Mouse (Mus musculus): ENCODE data around the gene Rpl35. TPM values are rescaled to one million over a fixed set of nuclear protein-coding genes. Genes with fewer than 3 reads are reported as not detected.

Rpl35 gene
- polyA plus RNA-seq, 2 experiments from 2014 or later = 1,861 to 2,080 TPM

DNA sequence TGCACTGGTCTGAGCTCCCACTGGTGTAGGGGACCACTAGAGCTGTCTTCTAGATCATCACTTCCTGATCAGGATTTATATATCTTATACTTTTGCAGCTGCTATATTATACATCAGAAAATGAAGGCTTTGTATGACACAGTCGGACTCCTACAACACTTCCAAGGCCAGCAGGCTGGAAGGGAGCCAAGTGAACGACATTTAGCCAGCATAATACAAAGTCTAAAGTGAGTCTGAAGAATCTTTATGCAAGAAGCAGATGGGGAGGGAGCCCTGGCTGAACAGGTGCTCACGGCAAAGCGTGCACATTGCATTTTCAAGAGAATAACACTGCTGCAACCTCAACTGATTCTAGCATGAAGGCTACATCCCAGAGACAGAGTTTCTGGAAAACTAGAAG is 13.0 kb downstream of the Rpl35 start:
- no peak for ATAC-seq

DNA sequence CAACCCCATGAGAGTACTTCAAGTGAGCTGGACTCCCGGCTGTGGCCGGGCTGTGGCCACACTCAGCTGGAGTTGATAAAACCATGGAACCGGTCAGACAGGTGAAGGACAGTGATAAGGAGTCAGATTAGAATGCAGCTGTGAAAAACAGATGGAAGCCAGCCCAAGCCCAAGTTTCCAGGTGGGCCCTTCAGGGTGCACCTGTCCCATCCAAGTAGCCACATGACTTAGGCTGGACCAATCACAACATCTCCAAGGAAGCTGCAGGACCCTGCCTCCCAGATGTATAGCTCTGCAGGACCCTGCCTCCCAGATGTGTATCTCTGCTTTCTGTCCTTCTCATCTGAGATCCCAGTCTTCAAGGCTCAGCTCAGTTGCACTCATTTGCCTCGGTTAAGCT is 13.4 kb downstream of the Rpl35 start:
- no peak for ATAC-seq

DNA sequence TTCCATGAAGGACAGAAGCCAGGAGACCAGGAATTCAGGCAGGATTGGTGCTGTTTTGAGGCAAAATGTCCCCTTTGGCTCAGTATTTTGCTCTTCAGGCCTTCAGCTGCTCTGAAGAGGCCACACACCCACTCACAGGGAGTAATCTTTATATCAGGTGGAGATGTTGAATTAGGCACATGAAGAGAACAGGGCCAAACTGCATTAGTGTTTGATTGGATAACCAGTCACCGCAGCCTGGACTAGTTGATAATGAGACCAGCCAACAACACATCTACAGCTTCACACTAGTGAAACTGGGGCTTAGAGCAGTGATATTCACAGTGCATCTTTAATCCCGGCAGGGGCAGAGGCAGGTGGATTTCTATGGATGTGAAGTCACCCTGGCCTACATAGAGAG is 16.5 kb downstream of the Rpl35 start:
- no peak for ATAC-seq

DNA sequence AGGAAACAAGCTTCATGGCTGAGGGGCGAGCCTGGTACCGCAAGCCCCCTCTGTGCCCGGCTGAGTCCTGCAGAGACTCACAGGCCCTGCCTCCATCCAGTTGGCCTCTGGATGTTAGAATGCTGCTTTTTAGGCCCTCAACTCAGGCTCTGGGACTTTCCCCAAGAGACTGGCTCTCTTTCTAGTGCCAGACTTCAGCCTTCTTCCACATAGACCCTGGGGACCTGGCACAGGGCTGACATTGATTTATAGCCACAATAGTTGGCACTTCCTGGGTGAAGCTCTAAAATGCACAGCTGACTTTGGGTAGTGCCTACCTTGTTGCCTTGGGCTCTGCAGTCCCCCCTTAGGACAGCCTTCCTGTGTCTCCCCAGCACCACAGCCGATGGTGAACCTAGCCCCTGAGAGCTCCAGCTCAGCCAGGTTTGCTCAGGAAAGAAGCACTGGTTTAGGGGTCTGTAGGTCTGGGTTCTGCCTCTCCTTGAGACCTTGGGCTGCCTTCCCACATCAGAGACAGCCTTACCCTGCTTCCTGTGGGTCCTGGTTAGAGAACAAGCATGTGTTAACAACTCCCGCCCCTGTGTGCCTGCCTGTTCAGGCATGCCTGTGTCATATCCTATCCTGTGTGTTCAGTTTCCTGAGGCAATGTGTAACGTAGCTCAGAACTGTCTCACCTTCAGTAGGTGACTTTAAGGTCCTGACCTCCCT is 17.5 kb downstream of the Rpl35 start:
- ATAC-seq = no peak

DNA sequence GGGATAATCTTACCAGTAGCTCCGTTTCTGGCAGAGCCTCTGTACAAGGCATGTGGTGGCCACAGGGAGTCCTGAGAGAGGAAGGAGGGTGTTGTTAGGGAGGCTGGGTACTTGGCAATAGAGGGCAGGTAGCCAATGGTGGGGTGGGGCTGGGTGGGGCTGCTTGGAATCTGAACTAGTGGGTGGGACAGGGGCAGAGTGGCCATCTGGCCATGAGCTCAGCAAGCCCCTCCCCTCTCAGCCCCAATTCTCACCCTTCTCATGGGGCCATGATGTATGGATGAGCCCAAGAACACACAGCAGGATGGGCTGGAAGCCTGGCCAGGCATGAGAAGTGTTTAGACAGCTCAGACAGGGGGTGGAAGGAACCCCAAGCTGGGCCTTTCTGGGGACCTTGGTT is 18.1 kb downstream of the Rpl35 start:
- ATAC-seq = no peak

DNA sequence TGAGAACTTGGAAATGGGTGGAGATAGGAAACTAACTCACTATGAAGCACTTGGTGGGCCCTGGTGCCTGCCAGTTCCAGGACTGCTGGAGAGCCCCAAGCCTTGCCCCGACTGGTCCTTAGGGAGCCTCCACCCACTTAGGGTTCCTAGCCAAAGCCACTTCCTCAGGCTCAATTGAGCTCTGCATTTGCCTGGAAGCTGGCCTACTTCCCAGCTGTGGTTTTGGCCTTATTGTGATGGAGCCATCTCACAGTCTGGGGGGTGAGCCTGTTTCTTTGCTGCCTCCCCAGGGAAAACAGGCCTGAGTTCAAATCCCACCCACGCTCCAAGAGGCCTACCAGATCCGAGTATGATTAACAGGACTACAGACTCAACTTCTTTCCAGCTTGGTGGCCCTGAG is 18.8 kb downstream of the Rpl35 start:
- ATAC-seq = no peak

DNA sequence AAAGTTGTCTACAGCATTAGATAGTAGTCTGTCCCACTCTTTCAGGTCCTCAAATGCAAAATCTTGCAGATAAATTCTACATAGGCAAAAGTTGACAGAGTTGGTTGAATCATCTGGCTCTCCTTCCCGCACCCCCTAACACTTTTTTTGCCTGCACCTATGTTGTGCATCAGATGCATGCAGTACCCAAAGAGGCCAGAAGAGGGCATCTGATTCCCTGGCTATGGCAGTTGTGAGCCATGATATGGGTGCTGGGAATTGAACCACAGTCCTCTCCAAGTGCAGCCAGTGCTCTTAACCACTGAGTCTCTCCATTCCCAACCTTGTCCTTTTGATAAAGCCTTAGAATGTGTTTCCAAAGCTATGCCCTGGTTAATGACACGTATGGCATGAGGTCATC is 22.0 kb downstream of the Rpl35 start:
- ATAC-seq = no peak

DNA sequence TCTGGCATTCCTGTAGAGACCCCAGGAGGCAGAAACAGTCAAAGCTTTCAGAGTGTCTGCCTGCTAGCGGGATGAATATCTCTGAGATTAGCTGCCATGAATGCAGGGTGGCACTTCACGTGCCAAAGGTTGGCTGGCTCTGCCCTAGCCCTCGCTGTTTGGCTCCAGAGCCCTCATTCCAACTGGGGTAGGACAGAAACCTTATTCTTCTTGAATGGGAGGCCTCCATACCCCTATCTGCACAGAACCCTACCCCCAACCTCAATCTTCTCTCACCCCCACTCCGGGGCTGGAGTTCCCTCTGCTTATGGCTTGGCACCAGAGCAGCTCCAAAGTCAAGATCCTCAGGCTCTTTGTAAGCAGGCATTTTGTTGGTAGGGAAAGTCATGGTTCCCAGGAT is 27.6 kb downstream of the Rpl35 start:
- no peak for ATAC-seq

DNA sequence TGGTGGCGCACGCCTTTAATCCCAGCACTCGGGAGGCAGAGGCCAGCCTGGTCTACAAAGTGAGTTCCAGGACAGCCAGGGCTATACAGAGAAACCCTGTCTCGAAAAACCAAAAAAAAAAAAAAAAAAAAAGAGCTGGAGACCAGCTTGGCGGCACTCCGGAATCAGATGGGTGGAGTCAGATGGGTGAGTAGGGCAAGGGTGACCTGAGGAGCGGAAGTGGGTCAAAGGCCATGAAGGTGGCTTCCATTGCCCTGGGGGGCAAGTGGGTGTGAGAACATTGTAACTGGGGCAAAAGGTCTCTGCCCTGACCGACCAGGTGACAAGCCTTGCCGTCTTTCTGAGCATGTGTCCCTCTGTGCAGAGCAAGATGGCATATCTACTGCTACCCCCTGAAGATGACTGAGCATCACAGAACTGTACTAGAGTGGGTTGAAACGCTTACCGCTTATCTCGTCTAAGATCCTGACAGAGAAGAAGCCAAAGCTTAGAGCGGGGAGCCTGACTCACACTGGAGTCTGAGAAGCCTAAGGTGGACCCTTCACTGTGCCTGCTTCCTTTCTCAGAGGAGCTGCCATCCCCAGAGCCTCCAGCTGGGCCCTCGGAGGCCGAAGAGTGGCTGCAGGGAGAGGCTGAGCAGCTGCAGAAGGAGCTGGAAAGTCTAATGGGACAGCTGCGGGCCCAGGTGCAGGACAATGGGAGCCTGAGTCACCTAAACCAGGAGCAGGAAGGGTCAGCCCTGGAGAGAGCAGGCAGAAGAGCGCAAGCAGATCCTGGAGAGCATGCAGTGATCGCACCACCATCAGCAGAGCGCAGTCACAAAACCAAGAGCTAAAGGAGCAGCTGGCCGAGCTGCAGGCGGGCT is 29.3 kb downstream of the Rpl35 start:
- no peak for ATAC-seq

DNA sequence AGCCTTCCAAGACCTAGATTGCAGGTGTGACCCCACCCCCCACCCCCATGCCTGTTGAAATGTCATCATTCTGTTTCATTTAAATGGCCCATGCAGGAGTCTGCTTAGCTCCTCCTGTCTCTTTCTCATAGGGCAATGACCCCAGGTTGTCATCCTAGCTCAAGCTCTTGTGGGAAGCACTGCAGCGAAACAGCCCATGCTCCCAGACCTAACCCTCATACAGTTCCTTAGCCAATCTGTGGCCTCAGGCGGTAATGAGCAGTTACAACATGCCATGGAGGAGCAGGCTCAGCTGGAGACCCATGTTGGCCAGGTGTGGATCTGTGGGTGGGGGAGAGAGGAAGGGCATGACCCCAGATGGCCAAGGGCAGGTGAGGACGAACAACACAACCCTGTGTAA is 30.2 kb downstream of the Rpl35 start:
- no peak for ATAC-seq

DNA sequence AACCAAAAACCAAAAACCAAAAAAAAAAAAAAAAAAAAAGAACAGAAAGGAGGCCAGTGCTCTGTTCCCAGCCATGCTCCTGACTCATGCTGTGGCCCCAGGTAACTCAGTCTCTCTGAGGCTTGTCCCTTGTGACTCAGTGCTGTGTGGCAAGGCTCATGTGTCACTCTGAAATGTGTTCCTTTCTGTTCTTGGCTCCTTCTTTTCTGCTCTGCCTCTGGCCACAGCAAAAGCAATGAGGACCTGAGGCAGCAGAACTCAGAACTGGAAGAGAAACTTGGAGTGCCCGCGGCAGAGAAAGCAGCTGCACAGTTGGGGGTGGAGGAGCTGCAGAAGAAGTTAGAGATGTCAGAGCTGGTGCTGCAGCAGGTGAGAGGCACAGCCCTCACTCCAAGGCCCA is 31.3 kb downstream of the Rpl35 start:
- ATAC-seq = no peak

DNA sequence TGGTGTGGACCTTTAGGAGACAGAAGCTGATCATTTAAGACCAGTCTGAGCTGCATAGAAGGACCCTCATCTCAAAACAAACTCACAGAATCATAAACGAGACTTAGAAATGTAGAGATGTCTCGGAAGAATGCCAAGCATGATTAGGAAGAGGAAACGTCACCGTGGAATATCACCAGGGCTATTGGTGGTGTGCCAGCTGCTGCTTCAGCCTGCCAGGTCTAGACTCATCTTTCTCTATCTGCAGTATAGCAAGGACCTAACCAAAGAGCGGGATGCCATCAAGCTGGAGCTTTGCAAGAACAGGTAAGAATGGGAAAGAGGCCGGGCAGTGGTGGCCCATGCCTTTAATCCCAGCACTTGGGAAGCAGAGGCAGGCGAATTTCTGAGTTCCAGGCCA is 31.7 kb downstream of the Rpl35 start:
- no peak for ATAC-seq

DNA sequence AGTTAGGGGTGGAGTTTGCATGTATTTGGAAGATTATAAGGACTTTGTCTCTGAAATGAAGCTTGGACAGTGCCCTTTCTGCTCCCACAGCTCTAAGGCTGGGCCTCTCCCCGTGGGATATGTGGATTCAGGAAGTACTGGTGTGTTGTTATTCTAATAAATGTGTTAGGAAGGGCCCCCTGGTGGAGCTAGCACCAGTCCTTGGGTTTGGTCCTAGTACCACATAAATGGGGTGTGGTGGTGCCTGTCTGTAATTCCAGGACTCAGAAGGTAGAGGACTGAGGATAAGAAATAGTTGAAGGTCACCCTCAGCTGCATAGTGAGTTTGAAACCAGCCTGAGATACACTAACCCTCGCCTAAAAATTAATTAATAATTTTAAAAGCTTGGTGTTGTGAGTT is 32.2 kb downstream of the Rpl35 start:
- no peak for ATAC-seq

DNA sequence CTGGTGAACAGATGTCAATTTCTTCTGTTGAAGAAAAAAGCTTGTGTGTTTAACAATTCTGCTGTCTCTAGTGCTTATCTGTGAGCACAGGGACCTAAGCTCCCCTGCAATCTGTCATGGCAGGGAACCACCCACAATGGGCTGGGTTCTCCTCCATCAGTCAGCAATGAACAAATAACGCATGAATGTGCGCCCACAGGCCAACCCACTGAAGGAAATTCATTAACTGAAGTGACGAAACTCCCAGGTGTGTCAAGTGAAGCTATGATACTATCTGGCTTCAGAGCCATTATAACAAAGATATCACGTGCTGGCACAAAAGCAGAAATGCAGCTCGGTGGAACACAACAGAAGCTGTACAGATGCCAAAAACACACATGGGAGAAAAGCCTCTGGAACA is 35.4 kb downstream of the Rpl35 start:
- no peak for ATAC-seq

DNA sequence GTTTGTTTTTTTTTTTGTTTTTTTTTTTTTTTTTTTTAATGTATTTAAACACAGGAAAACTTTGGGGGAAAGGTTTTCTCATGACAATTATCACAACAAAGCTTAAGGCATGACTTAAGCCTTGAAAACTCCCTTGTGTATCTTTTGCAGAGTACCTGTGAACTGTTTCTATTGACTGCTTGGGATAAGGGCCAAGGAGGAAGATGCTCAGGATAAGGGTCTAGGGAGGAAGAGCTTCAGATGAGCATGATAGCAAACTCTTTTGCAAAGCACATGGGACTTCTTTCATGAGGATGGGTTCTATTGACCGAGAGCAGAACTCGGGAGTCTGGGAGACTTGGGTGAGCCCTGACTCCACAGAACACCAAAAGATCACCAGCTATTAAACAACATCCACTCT is 35.8 kb downstream of the Rpl35 start:
- ATAC-seq = no peak

DNA sequence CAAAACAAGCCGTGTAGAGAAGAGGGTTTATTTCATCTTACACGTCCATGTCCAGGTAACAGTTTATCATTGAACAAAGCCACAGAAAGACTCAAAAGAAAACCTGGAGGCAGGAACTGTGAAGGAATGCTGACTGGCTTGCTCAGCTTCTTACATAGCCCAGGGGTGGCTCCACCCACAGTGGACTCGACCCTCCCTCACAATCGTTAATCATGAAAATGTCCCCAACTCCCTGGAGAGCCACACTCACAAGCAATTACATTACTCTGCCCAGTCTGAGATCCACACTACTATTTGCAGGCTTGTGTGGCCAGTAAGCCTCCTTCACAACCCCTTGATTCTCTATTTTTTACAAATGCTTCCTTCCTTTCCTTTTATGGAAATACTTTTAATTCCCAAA is 41.2 kb downstream of the Rpl35 start:
- no peak for ATAC-seq

DNA sequence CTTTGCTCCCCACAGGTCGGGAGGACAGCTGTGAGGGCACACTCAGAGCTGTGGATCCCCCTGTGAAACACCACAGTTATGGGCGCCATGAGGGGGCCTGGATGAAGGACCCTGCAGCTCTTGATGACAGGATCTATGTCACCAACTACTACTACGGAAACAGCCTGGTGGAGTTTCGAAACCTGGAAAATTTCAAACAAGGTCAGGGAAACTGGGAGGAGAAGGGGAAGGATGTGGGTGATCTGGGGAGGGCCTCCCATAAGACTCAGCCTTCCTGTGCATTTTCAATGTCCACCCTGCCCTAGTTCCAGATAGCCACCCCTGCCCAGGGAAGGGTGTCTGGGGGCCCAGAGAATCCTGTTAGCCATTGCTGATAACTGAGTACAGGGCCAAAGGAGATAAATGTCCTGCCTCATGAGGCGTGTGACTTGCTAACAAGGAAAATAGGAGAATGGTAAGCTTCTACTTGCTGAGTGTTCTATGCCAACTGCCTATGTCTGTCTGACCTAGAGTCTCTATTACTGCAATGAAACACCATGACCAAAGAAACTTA is 47.7 kb downstream of the Rpl35 start:
- ATAC-seq = no peak

DNA sequence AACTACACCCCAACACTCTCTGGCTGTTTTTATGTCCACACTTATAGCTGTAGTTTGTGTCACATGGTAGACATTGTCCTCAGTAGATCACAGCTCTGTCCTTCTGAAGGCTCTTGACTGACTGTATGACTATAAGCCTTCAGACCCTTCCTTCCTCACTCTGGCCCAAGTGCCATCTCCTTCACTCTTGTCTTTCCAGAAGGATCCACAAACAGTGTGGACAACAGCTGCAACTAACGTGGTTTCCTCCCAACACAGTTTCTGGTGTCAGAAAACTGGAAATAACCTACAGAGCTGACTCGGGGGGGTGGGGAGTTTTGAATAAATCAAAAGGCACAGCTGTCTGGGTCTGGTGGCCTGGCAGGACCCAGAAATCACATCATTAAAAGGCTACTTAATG is 49.4 kb downstream of the Rpl35 start:
- ATAC-seq = no peak

DNA sequence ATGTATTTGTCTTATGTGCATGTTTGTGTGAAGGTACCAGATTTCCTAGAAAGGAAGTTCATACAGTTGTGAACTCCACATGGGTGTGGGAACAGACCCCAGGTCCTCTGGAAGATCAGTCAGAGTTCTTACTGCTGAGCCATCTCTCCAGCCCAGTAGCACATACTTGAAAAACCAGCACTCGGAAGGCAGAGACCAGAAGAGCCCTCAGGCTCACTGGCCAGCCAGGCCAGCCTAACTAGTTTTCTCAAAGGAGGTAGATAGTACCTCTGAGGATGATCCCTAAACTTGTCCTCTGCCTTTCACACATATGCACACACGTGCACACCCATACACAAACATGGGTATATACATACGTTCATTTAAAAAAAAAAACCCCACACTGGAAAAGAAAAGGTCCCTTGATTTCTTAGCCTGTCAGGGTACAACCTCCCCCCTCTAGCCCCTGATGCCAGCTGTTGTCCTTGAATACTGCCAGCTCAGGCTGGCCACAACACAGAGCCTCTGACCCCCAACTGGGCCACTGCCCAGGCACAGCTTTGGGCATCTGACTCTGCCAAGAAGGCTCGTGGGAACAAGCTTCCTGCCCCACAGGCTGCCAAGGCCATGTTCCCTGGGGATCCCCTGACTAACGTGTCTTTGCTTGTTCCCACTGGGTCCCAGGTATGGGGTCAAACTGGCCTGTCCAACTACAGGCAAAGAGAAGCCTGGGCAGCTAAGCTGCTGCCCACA is 52.1 kb downstream of the Rpl35 start:
- ATAC-seq = no peak
